Mouse (Mus musculus) myocyte (in vitro differentiated cells): ENCODE results near the gene Btf3l4.

Experiments used
- E2F4 ChIP-seq: IDR thresholded peaks from one replicate; pipeline ENCODE4 v1.6.1; 2011; ENCODE audit warnings: mild to moderate bottlenecking, control low read depth, moderate library complexity; ENCODE audit not compliant: insufficient read depth
- MYOD1 ChIP-seq, 3 experiments: IDR thresholded peaks; one replicate each; pipeline ENCODE4 v1.6.1; 2011; ENCODE audit warnings: control low read depth in 2 of 3, low read depth in 2 of 3, mild to moderate bottlenecking in 2 of 3, moderate library complexity in 1 of 3; ENCODE audit not compliant: insufficient read length in 2 of 3, control insufficient read depth in 1 of 3
- POLR2AphosphoS2 ChIP-seq: IDR thresholded peaks from one replicate; pipeline ENCODE4 v1.6.1; 2011; ENCODE audit warnings: low read depth, control low read depth; ENCODE audit not compliant: insufficient read length
- REST ChIP-seq: IDR thresholded peaks from one replicate; pipeline ENCODE4 v1.6.1; 2011; ENCODE audit warnings: mild to moderate bottlenecking, control low read depth, moderate library complexity; ENCODE audit not compliant: insufficient read depth, insufficient read length
- TCF12 ChIP-seq: IDR thresholded peaks from one replicate; pipeline ENCODE4 v1.6.1; 2011; ENCODE audit warnings: mild to moderate bottlenecking, control low read depth; ENCODE audit not compliant: poor library complexity, insufficient read depth, severe bottlenecking

DNA sequence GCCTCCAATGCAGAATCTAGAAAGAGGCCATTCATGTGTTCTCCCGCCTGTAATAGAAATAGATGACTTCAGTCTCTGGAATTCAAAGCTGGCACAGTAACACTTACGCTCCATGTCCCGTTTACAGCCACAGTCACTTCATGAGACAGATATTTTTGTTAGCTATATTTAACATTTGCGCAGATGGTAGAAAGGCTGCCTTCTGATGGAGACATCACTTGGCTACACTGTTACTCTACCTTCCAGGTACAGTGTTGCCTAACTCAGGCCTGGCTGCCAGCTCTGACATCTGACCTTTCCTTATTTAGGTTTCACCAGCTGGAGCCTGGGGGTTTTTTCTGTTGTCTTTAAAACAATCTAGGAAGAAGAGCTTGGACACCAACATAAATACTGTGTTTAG, 4.6 kb upstream of the Btf3l4 start:
- no peak for TF ChIP-seq POLR2AphosphoS2
- TF ChIP-seq REST, result no peak
- no peak for TF ChIP-seq MYOD1 (IDR thresholded peaks at IDR 0.05; ENCODE audit: control insufficient read depth in 1 of 3, insufficient read length in 2 of 3, low read depth in 2 of 3)
- no peak for TF ChIP-seq TCF12
- TF ChIP-seq E2F4, result no peak
